Mouse (Mus musculus) ES-Bruce4 (cell line): Measurements from ENCODE around the gene Icam4.

Experiments
- CTCF ChIP-seq: IDR thresholded peaks from one replicate; pipeline ENCODE4 v1.8.1; 2011; ENCODE audit warnings: low read depth, low read length
- POLR2A ChIP-seq: IDR thresholded peaks from one replicate; pipeline ENCODE4 v1.8.1; 2011; ENCODE audit warnings: low read length; ENCODE audit not compliant: insufficient read depth

DNA sequence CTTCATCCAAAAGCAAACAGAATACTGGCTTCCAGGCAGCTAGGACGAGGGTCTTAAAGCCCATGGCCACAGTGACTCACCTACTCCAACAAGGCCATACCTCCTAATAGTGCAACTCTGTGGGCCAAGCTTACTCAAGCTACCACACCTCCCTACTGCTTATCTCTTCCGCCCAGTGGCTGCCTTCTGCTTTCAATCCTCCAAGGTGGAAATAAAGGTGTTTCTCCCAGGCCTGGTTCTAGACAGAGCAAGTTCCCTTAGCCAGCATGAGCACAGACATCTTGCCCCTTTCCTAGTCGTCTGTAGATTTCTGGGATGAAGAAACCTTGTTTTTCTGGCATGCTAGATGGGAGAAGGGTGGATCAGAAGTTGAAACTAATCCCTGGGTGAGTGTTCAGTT, 10.6 kb downstream of the Icam4 start:
- no peak for TF ChIP-seq CTCF
- no peak for TF ChIP-seq POLR2A
